Mouse (Mus musculus) hindbrain, embryonic 10.5 days (tissue): ENCODE results near the gene Xrcc6. TPM values are rescaled to one million over a fixed set of nuclear protein-coding genes. Genes with fewer than 3 reads are reported as not detected.

Experiments used
- DNase-seq: peaks from one replicate; pipeline ENCODE4 v3.0.0-alpha.2; 2017; ENCODE audit warnings: low spot score
- H3K27ac ChIP-seq: fragments of 300-500 bp; sonication (generic); 2 replicates; pipeline ENCODE4 v1.5.1; 2016; ENCODE audit warnings: mild to moderate bottlenecking, moderate library complexity
- H3K27me3 ChIP-seq: fragments of 300-500 bp; sonication (generic); 2 replicates; pipeline ENCODE4 v1.6.1; 2016; ENCODE audit warnings: mild to moderate bottlenecking; ENCODE audit not compliant: poor library complexity, insufficient read depth, severe bottlenecking
- H3K36me3 ChIP-seq: fragments of 300-500 bp; sonication (generic); 2 replicates; pipeline ENCODE4 v1.6.1; 2016; ENCODE audit warnings: mild to moderate bottlenecking, moderate library complexity
- H3K4me1 ChIP-seq: fragments of 300-500 bp; sonication (generic); replicated peaks from 2 replicates; pipeline ENCODE4 v1.6.1; 2016; ENCODE audit warnings: mild to moderate bottlenecking
- H3K4me3 ChIP-seq: fragments of 300-500 bp; sonication (generic); 2 replicates; pipeline ENCODE4 v1.5.1; 2016; ENCODE audit warnings: mild to moderate bottlenecking, moderate library complexity
- H3K9me3 ChIP-seq: fragments of 300-500 bp; sonication (generic); 2 replicates; pipeline ENCODE4 v1.6.1; 2016; ENCODE audit warnings: mild to moderate bottlenecking, moderate library complexity
- WGBS: fragments of 180-500 bp; shearing (Covaris S2); methylation state at CpG from one replicate; pipeline ENCODE4 v1.1.7; 2016; 5-methylcytosine and 5-hydroxymethylcytosine counted together
- polyA plus RNA-seq: library from polyadenylated mRNA; unstranded; fragments of >200 nt; fragmentation: Nextera tagmentation; extraction: Ambion mirVana; gene quantifications from 2 replicates; pipeline ENCODE4 v1.2.1, GENCODE M21; 2016

Gene Xrcc6
- polyA plus RNA-seq, 1 experiment from 2014 or later = 62.1 TPM

- H3K4me1 ChIP-seq = peaks cover 6% of the 10 kb centered on the region
- H3K9me3 ChIP-seq = 0 out of 2 replicates have a peak, but pooled peaks cover 4% of the 10 kb centered on the region
- 92% methylated on average over 7 of the region's 7 CpGs for WGBS
- no peak overlapping the region for H3K4me3 ChIP-seq
- H3K36me3 ChIP-seq = no peaks in the 10 kb centered on the region
- no peak overlapping the region for H3K27ac ChIP-seq
- H3K27me3 ChIP-seq = peaks cover 43% of the 10 kb centered on the region
- DNase-seq = no peak
These were observed 85.9 kb downstream of the Xrcc6 start for GRCm38 (mm10) chr15:82073490-82073889.

GRCm38 (mm10) chr15:82079883-82080282, 92.2 kb downstream of the Xrcc6 start:
- Histone ChIP-seq H3K9me3 (no peaks in the 10 kb centered on the region), H3K27me3 (no peaks in the 10 kb centered on the region), H3K4me1 (peaks cover 9% of the 10 kb centered on the region; the same call in 1 of the 2 replicates), H3K27ac (no peak overlapping the region), H3K4me3 (no peak overlapping the region), H3K36me3 (no peaks in the 10 kb centered on the region)
- no peak for DNase-seq
- WGBS = 70% methylated on average over 10 of the region's 10 CpGs

GRCm38 (mm10) chr15:82081161-82081560, 93.5 kb downstream of the Xrcc6 start:
- Histone ChIP-seq H3K4me1 (peaks cover 9% of the 10 kb centered on the region; the same call in 1 of the 2 replicates), H3K9me3 (no peaks in the 10 kb centered on the region), H3K36me3 (no peaks in the 10 kb centered on the region), H3K4me3 (no peak overlapping the region), H3K27ac (no peak overlapping the region), H3K27me3 (peaks cover 5% of the 10 kb centered on the region; the same call in 1 of the 2 replicates)
- WGBS = 35% methylated on average over 7 of the region's 7 CpGs
- DNase-seq = peak; percentile 61

- Histone ChIP-seq H3K36me3 (no peaks in the 10 kb centered on the region), H3K27me3 (peaks cover 5% of the 10 kb centered on the region; the same call in 1 of the 2 replicates), H3K4me1 (peaks cover 12% of the 10 kb centered on the region; the same call in 1 of the 2 replicates), H3K4me3 (no peak overlapping the region), H3K9me3 (no peaks in the 10 kb centered on the region), H3K27ac (no peak overlapping the region)
- DNase-seq = no peak
- 87% methylated on average over 9 of the region's 9 CpGs for WGBS
These were observed 98.0 kb downstream of the Xrcc6 start for GRCm38 (mm10) chr15:82085606-82086005.

GRCm38 (mm10) chr15:82086131-82086530, 98.5 kb downstream of the Xrcc6 start:
- H3K4me3 ChIP-seq = no peak overlapping the region
- 84% methylated on average over 12 of the region's 12 CpGs for WGBS

GRCm38 (mm10) chr15:82087266-82087665, 99.6 kb downstream of the Xrcc6 start:
- H3K27me3 ChIP-seq = peaks cover 5% of the 10 kb centered on the region
- no peaks in the 10 kb centered on the region for H3K36me3 ChIP-seq
- WGBS = 18% methylated on average over 10 of the region's 10 CpGs
- no peak for DNase-seq
- no peaks in the 10 kb centered on the region for H3K9me3 ChIP-seq
- 0 out of 2 replicates have a peak, but pooled peaks cover 4% of the 10 kb centered on the region for H3K4me1 ChIP-seq
- no peak overlapping the region for H3K27ac ChIP-seq
- H3K4me3 ChIP-seq = no peak overlapping the region

More at GRCm38 (mm10) chr15:82086131-82086530, 98.5 kb downstream of the Xrcc6 start:
- peaks cover 9% of the 10 kb centered on the region; the same call in 1 of the 2 replicates for H3K4me1 ChIP-seq
- H3K27me3 ChIP-seq = peaks cover 5% of the 10 kb centered on the region
- no peak overlapping the region for H3K27ac ChIP-seq
- no peaks in the 10 kb centered on the region for H3K36me3 ChIP-seq
- DNase-seq = no peak
- no peaks in the 10 kb centered on the region for H3K9me3 ChIP-seq

Other genes with a start within 250 kb of the Xrcc6 start
- 37.9 and 40.8 TPM in 2 replicates for gene Zc3h7b, start 242.8 kb upstream of the Xrcc6 start, polyA plus RNA-seq
- gene Rangap1, start 242.3 kb upstream of the Xrcc6 start, polyA plus RNA-seq = 166 and 178 TPM in 2 replicates
- gene Tef, start 185.4 kb upstream of the Xrcc6 start, polyA plus RNA-seq = 16.4 and 19.4 TPM in 2 replicates
- 18.6 and 19.1 TPM in 2 replicates for gene Tob2, start 129.0 kb upstream of the Xrcc6 start, polyA plus RNA-seq
- 212 and 249 TPM in 2 replicates for gene Phf5a, start 115.9 kb upstream of the Xrcc6 start, polyA plus RNA-seq
- gene Aco2, start 115.5 kb upstream of the Xrcc6 start, polyA plus RNA-seq = 157 and 175 TPM in 2 replicates
- gene Polr3h, start 61.6 kb upstream of the Xrcc6 start, polyA plus RNA-seq = 84.8 and 86.3 TPM in 2 replicates
- gene Csdc2, start 51.1 kb upstream of the Xrcc6 start, polyA plus RNA-seq = 13.8 and 33.7 TPM in 2 replicates
- gene Pmm1, start 26.9 kb upstream of the Xrcc6 start, polyA plus RNA-seq = 37.3 and 39.0 TPM in 2 replicates
- gene 1700029P11Rik, start 7.3 kb upstream of the Xrcc6 start, polyA plus RNA-seq = not detected in 2 replicates
- 36.4 and 39.7 TPM in 2 replicates for gene Desi1, start 46.0 kb downstream of the Xrcc6 start, polyA plus RNA-seq
- gene Snu13, start 59.8 kb downstream of the Xrcc6 start, polyA plus RNA-seq = 276 and 351 TPM in 2 replicates
- not detected in 2 replicates for gene 4930407I10Rik, start 71.3 kb downstream of the Xrcc6 start, polyA plus RNA-seq
- gene Mei1, start 82.2 kb downstream of the Xrcc6 start, polyA plus RNA-seq = 0.06 TPM in 1 of 2 replicates, not detected in the other
- gene Ccdc134, start 140.1 kb downstream of the Xrcc6 start, polyA plus RNA-seq = 19.6 and 23.4 TPM in 2 replicates
- 211 and 242 TPM in 2 replicates for gene Srebf2, start 159.3 kb downstream of the Xrcc6 start, polyA plus RNA-seq
- 1.6 and 1.8 TPM in 2 replicates for gene Shisa8, start 225.0 kb downstream of the Xrcc6 start, polyA plus RNA-seq
- 0.18 and 0.46 TPM in 2 replicates for gene Tnfrsf13c, start 236.5 kb downstream of the Xrcc6 start, polyA plus RNA-seq